ENCODE assay signal across 8 mouse cellular contexts in genomic region chr1:74124021-74124981, GRCm38 (mm10). TPM values are rescaled to one million over a fixed set of nuclear protein-coding genes. Genes with fewer than 3 reads are reported as not detected.
DNase-seq lines count a peak whose midpoint lies in the region; ATAC-seq and TF ChIP-seq lines count a peak whose summit lies in the region.

Tns1 (minus strand) TSS chr1:74124449.

- WGBS in forebrain, embryonic 10.5 days: 1% methylated on average over 84 of the region's 84 CpGs
- under 1% methylated on average over 71 of the region's 84 CpGs for WGBS in lung, embryonic 15.5 days
- WGBS in olfactory bulb, adult 2 months: 2% methylated on average over 84 of the region's 84 CpGs

- no peak for TF ChIP-seq CTCF in olfactory bulb, adult 2 months (IDR thresholded peaks at IDR 0.05; ENCODE audit: insufficient read depth, low read depth, low read length)

- DNase-seq in urinary bladder, adult 18-20 months (ENCODE audit: low spot score in 2 of 2): peak; percentile 25 to 48
- DNase-seq in urinary bladder, postnatal 10 days (ENCODE audit: low spot score): no peak
- DNase-seq in forebrain, embryonic 10.5 days (ENCODE audit: extremely low spot score, low spot score): peak; percentile 47
- DNase-seq in heart, postnatal 14 days: peak; percentile 67 to 73
- peak; percentile 77 to 85 for DNase-seq in kidney, postnatal 36 days
- peak; percentile 75 for DNase-seq in yolk sac, embryonic 10.5 days (ENCODE audit: low spot score)

- no peaks in the 10 kb centered on the region for H3K36me3 ChIP-seq in forebrain, embryonic 10.5 days (replicated peaks)
- no peaks in the 10 kb centered on the region for H3K36me3 ChIP-seq in lung, embryonic 15.5 days

- peak within 1 kb of the TSS; percentile 80 for H3K27ac ChIP-seq in forebrain, embryonic 10.5 days
- peak within 1 kb of the TSS; percentile 58 for H3K27ac ChIP-seq in lung, embryonic 15.5 days
- H3K27ac ChIP-seq in olfactory bulb, adult 2 months (ENCODE audit: insufficient read depth, low read depth, low read length): no peak within 1 kb of the TSS

- H3K27me3 ChIP-seq in forebrain, embryonic 10.5 days (ENCODE audit: poor library complexity, severe bottlenecking): peaks cover 73% of the 10 kb centered on the region
- peaks cover 14% of the 10 kb centered on the region; the same call in 1 of the 2 replicates for H3K27me3 ChIP-seq in lung, embryonic 15.5 days

- intact Hi-C loops in heart, postnatal 14 days (cut with DNase I): loop anchor here (2.0 kb wide), 1 partner anchor 42 kb away; no protein-coding TSS in a partner anchor

- H3K4me3 ChIP-seq in forebrain, embryonic 10.5 days: peak within 1 kb of the TSS; percentile 67
- H3K4me3 ChIP-seq in lung, embryonic 15.5 days: peak within 1 kb of the TSS; percentile 57
- H3K4me3 ChIP-seq in olfactory bulb, adult 2 months (ENCODE audit: insufficient read depth, low read depth, low read length): peak within 1 kb of the TSS; percentile 37

- no peaks in the 10 kb centered on the region for H3K9me3 ChIP-seq in forebrain, embryonic 10.5 days
- H3K9me3 ChIP-seq in lung, embryonic 15.5 days: no peaks in the 10 kb centered on the region

- peaks cover 30% of the 10 kb centered on the region for H3K4me1 ChIP-seq in forebrain, embryonic 10.5 days
- peaks cover 38% of the 10 kb centered on the region for H3K4me1 ChIP-seq in lung, embryonic 15.5 days
- H3K4me1 ChIP-seq in olfactory bulb, adult 2 months (ENCODE audit: control insufficient read depth, insufficient read depth, low read length): peaks cover 26% of the 10 kb centered on the region

- no peak for TF ChIP-seq POLR2A in olfactory bulb, adult 2 months (IDR thresholded peaks at IDR 0.05; ENCODE audit: insufficient read depth, low read depth, low read length)

- peak; percentile 80 for ATAC-seq in lung, embryonic 15.5 days (ENCODE audit: borderline replicate concordance, extremely low read depth, low FRiP score, low TSS enrichment)

- H3K4me2 ChIP-seq in lung, embryonic 15.5 days: peak within 1 kb of the TSS; percentile 95

- H3K9ac ChIP-seq in lung, embryonic 15.5 days: peak within 1 kb of the TSS; percentile 66

RNA-seq across cellular contexts. Expression of gene Tns1, which starts in this region (rescaled TPM):
- 11.6 and 15.9 TPM in 2 replicates for polyA plus RNA-seq in forebrain, embryonic 10.5 days (2016; fragmentation: Nextera tagmentation; extraction: Ambion mirVana)
- 100 to 1,000 TPM; 677 to 755 TPM for total RNA-seq in heart, postnatal 14 days (2021)
- polyA plus RNA-seq in lung, embryonic 15.5 days (2015; fragmentation: Nextera tagmentation; extraction: Ambion mirVana): 104 and 130 TPM in 2 replicates
- not detected in 2 replicates for polyA plus RNA-seq in olfactory bulb, adult 2 months (2012; ENCODE audit: insufficient read depth, insufficient read length, low replicate concordance, missing spikeins)
